Mouse (Mus musculus): ENCODE measurements around the gene Fbxl18.
"Not testable (repeated sequence)": the region's sequence is repeated elsewhere in the genome, so short reads cannot be mapped to it uniquely, and the experiment has no call there.

Gene Fbxl18

DNA sequence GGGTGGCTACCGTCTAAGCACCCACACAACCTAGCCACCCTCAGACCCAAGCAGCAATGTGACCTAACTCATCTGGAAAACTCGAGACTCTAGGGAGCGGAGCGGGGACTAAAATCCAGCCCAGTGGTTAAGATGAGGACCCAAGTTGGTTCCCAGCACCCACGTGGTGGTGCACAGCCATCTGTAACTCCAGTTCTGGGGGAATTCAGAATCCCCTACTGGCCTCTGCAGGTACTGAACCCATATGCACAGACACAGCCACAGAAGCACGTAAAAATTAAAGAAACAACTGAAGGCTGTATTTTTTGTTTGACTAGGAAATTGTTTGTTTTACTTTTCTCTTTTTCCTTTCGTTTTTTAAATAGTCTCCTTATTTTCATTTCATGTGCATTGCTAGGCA is 21.5 kb downstream of the Fbxl18 start:
- no peak for DNase-seq (ENCODE audit: low spot score)

DNA sequence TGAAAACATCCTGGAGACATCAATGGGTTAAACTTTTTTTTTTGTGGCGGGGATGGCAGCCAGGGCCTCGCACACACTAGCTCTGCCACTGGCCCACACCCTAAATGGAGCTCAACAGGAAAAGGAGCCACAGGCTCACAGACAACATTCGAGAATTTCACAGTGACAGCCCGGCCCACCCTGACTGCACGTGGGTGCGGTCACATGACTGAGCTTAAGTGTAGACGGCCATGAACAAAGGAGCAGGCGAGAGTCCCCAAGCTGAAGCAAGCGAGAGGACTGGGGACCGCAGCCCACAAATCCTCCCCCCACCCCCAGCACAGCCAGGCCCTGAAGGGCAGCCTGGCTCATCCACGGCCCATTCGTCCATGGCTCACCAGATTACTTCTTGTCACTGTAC is 23.5 kb downstream of the Fbxl18 start:
- DNase-seq (ENCODE audit: low spot score): no peak

DNA sequence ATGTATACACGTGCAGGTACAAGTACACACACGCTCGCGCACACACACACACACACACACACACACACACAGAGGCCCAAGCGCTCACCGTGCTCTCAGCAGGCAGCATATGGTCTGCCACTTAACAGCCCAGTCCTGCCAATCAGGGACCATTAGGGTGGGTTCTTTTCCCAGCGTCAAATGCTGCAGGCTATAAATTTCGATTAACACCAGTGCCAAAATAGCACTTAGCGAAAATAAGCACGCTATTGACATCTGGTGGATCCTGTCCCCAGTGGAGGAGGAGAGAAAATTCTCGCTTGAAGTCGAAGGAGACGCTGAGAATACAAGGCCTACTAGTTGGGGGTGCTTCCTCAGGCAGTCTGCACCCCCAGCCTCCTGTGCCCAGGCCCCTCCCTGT is 25.8 kb downstream of the Fbxl18 start:
- DNase-seq (ENCODE audit: low spot score): no peak

DNA sequence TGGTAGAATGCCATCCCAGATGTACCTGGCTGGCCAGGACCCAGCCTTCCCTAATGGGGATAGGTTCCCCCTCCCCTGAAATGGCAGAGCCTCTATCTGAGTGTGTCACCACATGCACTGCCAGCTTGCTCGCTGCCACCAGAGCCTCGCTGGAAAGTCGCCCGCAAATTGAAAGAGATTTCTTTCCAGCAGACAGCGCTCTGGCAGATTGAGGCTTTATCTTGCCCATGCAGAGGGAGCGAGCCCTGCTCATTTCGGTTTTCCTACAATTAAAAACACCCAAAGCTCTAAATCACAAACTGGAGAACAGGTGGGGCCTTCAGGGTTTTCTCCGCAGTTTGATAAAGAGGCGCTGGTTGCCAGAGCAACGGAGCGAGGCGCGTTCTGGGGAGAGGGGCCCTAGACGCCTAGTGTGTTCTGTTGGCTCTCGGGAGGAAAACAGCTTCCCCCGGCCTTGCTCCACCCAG is 37.4 kb downstream of the Fbxl18 start:
- no peak for DNase-seq (ENCODE audit: low spot score)

DNA sequence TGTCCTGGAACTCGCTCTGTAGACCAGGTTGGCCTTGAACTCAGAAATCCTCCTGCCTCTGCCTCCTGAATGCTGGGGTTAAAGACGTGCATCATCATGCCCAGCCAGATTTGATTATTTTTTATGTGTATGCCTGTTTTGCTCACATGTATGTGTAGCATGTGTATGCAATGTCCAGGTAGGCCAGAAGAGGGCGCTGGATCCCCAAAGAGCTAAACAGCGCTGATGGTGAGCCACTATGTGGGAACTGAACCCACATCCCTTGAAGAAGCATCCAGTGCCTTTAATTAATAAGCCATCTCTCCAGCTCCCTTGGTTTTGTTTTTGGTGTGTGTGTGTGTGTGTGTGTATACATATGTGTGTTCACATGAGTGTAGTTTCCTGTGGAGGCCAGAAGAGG is 38.8 kb downstream of the Fbxl18 start:
- DNase-seq (ENCODE audit: low spot score): no peak

DNA sequence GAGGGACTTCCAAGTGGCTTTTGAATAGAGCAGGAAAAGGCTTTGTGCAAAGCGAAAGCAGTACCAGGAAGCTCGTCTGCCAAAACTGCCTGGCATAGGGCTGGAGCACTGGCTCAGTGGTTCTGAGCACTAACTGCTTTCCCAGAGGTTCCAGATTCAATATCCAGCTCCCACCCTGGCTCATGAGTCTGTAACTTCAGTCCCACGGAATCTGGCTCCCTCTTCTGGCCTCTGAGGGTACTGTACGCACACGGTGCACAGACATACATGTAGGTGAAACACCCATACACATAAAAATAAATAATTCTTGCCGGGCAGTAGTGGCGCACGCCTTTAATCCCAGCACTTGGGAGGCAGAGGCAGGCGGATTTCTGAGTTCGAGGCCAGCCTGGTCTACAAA is 40.3 kb downstream of the Fbxl18 start:
- DNase-seq (ENCODE audit: low spot score): no peak

DNA sequence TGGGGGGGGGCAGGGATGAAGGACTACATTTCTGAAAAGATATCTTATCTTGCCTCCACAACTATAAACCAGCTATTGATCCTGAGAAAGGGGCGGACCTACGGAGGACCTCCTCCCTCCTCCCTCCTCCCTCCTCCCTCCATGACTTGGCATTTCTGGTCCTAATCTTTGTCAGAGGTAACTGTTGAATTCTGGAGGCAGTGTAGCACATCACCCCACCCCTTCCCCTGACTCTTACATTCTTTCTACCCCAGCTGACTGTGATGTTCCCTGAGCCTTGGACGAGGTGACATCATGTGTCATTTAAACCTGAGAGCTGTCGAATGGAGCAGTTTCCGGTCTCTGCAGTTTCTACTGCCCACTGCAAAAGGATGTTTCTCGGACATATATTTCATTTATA is 41.6 kb downstream of the Fbxl18 start:
- no peak for DNase-seq (ENCODE audit: low spot score)

DNA sequence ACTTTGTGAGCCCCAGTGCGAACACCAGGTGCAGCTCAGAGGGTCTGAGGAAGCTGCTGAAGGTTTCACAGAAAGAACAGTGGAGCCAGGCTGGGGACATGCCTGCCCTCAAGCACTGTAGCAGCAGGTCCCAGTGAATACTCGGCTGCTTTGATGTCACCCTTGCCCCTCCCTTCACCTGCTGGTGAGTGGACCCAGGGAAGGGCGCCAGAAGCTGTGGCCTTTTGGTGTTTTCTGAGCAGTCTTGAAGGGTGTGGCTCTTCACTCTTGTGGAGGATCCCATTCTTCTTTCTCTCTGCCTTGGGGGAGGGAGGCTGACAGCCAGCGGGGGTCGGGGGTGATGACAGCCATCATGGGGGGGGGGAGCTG is 43.6 kb downstream of the Fbxl18 start:
- no peak for DNase-seq (ENCODE audit: low spot score)

DNA sequence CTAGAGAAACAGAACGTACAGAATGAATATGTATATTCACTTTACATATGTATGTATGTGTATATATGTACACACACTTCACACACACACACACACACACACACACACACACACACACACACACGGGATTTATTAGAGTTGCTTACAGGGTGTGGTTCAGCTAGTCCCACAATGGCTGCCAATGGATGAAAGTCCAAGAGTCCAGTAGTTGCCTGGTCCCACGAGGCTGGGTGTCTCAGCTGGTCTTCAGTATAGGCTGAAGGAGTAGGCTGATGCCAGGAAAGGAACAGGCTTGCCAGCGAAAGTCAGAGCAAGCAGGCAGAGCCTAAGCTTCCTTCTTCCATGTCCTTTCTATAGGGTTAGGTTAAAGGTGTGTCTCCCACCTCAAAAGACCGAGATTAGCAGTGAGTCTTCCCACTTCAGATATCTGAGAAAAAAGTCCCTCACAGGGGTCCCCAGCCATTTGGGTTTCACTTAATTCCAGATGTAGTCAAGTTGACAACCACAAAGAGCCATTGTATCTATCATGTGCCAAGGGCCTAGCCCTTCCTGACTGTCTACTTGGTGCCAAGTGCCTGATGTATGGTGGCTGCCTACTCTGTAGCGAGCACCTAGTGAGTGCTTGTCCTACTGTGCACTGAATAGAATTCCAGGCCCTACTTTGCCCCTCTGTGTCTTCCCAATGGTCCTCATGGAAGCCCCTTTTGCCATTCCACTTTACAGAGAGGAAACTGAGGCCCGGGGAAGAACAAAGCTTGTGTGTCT is 44.1 kb downstream of the Fbxl18 start:
- DNase-seq (ENCODE audit: low spot score): no peak

DNA sequence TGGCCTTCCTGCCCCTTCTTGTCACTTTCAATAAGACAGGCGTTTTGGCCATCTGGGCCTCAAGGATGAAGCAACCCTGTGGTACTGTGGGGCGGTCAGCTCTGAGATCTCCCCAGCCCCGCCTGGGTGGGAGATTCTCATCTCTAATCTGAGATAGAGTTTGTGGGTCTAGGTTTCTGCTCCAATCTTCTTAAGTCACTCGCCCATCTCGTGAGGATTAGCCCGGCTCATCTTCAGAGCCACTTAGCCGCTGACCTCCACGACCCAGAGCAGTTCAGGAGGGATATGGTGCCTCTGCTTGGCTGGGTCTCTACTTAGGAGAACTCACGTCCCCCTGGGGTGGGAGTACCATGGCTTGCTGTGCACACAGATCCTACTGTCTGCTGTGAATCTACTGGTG is 44.7 kb downstream of the Fbxl18 start:
- DNase-seq (ENCODE audit: low spot score): no peak

DNA sequence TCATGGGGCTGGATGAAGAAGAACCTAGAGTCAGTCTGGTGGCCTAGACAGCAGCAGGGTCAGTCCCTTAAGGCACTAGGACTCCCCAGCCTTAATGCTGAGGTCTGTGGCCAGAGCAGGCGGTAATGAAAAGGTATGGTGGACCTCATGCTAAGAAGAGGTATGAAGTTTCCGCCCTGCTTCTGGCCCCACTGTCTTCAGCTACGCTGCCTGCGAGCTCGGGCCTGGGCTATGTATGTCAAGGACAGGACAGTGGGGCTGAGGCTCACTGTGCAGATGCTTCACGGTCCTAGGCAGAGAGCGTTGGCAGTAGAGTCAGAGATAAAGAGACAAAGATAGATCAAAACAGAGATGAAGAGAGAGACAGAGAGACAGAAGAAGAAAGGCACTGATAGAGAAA is 46.3 kb downstream of the Fbxl18 start:
- DNase-seq (ENCODE audit: low spot score): no peak

DNA sequence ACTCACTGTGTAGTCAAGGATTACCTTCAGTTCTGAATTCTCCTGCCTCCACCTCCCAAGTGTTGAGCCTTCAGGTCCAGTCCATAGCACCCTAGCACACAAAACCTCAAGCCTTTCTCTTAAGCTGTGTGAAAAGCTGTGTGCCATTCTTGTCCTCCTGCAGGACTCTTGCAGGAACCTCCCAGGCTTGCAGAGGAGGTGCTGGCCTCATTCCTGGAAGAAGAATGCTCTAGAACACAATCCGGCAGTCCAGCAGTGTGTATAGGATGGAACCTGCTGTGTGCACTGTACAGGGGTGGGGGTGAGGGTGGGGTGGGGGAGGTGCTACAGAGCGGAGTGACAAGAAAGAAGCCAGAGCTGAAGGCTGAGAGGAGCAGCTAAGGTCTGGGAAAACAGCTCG is 47.1 kb downstream of the Fbxl18 start:
- no peak for DNase-seq (ENCODE audit: low spot score)

DNA sequence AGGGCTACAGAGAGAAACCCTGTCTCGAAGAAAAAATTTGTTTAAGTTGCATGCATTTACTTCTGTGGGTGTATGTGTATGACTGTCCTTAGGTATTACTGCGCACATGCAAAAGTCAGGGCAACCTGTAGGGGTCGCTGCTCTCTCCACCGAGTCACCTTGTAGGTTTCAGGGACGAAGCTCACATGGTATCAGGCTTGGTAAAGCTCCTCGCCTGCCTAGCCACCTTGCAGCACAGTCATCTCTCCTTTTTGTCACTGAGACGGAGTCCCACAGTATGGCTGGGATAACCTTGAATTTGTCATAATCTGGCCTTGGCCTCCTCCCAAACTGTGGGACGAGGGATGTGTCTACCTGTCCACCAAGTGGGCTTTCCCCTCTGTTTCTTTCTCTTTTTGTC is 50.8 kb downstream of the Fbxl18 start:
- DNase-seq (ENCODE audit: low spot score): no peak

DNA sequence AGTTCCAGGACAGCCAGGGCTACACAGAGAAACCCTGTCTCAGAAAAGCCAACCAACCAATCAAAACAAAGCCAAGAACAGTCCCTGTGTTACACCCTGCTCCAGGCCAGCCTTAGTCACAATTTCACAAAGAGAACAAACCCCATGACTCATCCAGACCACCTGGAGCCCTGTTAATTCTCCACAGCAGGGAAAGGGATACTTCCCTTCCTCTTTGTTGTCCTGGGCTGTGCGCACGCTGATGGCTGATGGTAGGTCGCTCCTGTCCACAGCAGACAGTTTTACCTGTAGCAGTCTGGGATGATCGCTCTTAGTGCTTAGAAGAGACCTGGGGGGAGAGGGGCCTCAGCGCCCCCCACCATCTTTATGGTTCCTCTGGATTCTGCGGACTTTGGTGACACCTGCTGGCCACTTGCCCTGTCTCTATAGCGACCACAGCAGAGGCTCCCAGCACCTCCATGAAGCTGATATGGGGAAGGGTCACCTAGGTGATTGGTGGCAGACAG is 53.0 kb downstream of the Fbxl18 start:
- DNase-seq (ENCODE audit: low spot score): no peak

DNA sequence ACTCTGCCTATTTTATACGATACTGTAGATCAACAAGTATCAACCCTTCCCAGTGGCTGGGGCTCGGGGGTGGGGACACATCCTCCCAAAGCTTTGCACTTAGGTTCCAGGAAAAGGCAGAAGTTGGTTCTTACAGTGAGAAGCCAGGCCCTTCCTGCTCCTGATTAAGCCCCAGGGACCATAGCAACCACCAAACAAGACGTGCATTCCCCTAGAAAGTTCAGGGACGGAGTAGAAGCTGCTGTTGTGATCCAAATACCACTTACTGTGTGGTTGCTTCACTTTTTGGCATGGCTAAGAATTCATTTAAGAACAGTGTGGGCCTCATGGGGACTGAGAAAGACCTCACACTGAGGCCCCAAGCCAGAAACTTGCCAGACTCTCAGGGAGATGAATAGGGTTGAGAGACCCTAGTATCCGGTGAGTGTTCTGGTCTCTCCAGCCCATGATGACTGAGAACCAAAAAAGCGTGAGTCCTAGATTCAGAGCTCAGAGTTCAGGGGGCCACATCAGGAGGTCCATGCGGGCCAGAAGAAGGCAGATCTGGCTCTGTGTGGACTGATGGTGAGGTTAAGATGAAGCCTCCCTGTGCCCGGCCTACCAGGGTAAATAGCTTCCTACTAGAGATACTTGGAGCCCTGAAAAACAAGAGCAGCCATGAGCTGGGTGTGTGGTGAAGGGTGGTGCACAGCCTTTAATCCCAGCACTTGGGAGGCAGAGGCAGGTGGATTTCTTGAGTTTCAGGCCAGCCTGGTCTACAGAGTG is 53.7 kb downstream of the Fbxl18 start:
- peak; percentile 19 for DNase-seq (ENCODE audit: low spot score)

DNA sequence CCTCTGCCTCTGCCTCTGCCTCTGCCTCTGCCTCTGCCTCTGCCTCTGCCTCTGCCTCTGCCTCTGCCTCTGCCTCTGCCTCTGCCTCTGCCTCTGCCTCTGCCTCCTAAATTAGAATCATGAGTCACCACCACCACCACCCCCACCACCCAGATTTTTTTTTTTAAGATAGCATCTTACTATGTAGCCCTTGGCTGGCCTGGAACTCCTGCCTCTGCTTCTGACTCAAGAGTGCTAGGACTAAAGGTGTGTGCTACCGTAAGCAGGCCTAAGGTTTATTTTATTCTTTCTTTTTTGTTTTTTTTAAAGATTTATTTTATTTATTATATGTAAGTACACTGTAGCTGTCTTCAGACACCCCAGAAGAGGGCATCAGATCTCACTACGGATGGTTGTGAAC is 57.8 kb downstream of the Fbxl18 start:
- not testable (repeated sequence) for DNase-seq (ENCODE audit: low spot score)

DNA sequence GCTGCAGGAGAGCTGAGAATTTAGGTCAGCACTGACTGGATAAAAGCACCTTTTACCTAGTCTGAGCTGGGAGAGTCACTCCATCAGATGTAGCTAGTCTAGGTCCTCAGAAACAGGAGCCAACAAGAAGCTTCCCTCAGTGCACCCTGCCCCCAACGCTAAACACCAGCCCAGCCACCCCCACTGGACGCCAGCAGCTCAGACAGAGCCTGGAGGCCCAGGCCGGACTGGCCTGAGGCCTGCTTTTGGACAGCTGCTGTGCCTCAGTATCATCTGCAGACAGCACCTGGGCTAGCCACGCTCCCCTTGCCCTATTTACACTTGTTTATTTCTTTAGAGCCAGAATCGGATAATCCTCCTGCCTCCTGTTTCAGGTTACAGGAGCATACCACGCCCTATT is 58.3 kb downstream of the Fbxl18 start:
- no peak for DNase-seq (ENCODE audit: low spot score)

DNA sequence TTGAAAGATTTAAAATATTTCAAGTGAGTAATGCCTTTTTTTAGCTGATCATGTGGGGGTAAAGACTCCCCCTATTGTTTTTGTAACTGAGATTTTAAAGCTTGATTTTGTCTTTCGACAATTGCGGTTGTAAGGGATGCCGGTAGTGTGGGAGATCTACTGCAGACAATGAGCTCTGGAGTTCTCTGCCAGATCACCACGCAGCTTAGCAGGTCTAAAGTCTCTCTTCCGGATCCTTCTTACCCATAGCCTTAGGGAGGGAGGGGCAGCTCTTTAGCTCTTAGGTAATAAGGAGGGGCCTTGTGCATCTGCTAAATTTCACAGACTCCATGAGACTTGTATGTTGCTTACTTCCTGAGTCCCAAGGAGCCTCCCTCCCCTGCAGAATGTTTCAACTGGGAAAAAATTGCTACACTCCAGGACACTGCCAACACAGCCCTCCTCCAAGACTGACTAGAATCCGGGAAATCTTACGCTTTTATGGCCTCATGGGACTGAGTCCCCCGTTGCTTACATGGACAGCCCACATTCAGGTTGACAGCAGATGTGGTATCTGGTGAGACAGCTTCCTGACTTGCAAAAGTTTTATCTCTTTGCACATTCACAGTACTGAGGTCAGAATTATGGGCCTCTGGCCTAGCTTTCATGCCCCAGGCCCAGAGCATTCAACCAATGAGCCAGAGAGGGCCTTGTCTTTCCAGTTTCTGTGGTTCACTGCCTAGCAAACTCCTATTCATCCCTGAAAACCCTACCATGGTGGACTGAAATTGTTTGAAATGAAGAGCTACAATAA is 61.4 kb downstream of the Fbxl18 start:
- DNase-seq (ENCODE audit: low spot score): no peak

DNA sequence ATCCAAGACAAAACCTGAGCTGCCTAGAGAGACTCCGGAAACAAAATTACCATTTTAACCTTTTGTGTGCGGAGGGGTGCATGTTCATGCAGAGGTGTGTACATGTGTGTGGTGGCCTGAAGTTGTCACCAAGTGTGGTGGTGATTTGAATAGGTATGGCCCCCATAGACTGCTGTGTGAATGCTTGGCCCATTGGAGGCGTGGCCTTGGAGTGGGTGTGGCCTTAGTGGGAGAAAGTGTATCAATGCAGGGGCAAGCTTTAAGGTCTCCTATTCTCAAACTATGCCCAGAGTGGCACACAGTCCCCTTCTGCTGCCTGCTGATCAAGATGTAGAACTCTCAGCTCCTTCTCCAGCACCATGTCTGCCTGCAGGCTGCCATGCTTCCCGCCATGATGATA is 69.1 kb downstream of the Fbxl18 start:
- no peak for DNase-seq (ENCODE audit: low spot score)

DNA sequence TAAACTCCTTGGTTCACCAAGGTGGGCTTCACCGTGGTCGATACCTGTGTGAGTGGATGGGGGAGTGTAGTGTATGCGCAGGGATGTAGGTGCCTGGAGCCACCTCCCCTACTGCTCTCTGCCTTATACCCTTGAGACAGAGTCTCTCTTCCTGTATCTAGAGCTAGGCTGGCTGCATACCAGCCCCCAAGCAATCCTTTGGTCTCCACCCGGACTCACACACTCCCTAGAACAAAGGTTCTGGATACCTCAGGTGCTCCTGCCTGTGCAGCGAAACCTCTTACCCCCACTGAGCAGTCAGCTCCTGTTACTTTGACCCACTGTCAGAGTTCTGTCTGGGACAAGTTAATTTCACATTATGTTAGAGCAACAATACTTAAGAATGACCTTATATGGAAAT is 69.6 kb downstream of the Fbxl18 start:
- no peak for DNase-seq (ENCODE audit: low spot score)

DNA sequence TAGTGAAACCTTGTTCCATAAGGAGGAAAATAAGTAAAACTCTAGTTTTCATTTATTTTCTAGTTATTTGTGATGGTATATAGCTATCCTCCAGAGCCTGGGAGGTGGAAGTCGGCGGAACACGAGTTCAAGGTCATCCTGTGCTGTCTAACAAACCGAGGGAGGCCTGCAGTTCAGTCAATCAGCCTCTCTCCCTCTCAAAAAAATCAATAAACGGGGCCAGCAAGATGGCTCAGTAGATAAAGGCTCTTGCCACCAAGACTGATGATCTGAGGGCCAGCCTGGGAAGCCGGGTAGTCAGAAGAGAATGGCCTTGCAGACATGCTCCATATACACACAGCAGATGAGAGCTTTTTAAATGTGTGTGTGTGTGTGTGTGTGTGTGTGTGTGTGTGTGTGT is 71.1 kb downstream of the Fbxl18 start:
- no peak for DNase-seq (ENCODE audit: low spot score)
